Mouse (Mus musculus) retina, embryonic 14.5 days (tissue): ENCODE data around the gene Hspb1.

Source experiments
- DNase-seq: peaks from one replicate; pipeline ENCODE4 v3.0.0-alpha.2; 2015; ENCODE audit warnings: low spot score

Hspb1 gene

DNA sequence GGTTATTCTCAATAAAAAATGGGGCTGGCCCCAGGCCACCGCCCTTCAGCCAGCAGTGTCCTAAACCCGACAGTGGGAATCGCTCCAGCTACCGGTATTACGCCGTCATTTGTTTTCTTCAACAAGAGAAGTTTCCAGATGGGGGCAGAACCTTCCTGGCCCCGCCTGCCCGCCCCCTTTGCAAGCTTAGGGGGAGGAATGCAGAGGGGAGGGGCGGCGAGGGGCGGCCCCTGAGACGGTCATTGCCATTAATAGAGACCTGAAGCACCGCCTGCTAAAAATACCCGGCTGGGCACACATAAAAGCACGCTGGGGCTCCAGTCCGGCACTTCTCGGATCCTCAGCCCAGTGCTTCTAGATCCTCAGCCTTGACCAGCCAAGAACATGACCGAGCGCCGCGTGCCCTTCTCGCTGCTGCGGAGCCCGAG is at the start of gene Hspb1:
Hspb1 (plus strand) TSS at position 245 of the 428 bp plus-strand sequence.
- peak; percentile 40 for DNase-seq

DNA sequence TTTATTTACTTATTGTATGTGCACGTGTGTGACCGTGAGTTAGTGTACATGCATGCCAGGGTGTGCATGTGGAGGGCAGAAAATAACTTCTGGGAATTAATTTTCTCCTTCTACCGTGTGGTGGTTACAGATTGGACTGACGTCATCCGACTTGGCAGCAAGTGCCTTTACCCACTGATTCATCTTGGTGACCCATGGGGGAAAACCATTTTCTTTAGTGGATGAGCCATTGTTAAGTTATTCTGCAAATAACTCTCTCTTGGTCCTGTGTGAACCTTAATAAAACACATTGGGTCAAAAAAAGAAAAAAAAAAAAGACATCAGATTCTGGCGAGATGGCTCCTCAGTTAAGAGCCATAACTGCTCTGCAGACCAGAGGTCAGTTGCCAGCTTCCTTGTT is 46.1 kb upstream of the Hspb1 start:
- no peak for DNase-seq

DNA sequence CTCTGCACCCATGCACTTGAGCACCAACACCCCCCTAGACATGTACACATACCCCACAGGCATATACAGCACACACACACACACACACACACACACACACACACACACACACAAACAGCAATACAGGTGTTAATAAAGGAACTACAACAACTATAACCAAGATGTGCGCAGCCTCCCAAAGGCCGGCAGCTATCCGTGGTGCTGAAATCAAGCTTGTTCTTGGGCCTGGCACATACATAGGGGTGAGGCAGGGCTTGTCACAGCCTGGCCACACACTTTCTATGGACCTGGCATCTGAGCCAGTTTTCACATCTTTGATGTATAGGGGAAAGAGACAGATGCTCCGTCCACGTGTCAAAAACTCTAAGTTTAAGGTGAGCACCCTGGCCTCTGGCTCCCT is 44.3 kb upstream of the Hspb1 start:
- DNase-seq: peak; percentile 61

DNA sequence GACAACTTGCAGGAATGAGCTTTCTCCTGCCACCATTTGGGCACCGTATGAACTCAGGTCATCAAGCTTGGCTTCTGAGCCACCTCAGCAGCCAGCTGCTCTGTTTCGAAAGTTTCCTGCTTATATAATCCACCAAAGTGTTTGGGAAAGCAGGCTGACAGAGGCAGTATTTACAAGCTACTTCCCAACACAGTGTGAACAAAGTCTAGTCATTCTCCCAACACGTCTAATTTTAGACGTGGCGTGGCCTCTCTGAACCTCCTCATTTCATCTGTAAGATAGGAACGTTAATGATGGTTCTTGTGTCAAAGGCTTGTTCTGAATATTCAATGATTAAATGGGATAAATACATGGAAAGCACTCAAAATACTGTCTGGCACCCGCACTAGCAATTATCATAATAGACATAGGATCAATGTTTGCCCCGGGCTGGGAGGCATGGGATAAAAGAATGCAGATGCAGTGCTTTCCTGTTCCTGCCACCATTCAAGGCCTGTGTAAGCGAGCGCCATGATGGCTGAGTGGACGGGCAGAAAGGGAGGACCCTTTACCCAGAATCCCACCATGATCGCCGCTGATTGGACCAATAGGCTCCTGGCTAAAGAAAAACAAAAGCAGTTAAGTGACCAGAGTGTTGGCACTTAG is 41.9 kb upstream of the Hspb1 start:
- DNase-seq: no peak

DNA sequence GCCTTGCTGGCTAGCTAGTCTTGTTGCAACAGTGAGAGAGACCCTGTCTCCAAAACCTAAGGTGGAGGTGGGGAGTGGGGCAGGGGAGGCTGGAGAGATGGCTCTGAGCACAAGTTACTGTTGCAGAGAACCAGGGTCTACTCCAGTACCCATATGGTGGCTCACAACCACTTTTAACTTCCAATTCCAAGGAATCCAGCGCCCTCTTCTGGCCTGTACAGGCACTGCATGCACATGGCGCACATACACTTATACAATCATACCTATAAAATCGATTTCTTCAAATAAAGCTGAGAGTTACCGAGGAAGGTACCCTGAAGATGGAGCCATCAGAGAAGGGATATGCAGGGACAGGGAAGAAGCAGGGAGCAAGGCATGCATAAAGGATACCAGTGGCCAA is 40.3 kb upstream of the Hspb1 start:
- DNase-seq: no peak

DNA sequence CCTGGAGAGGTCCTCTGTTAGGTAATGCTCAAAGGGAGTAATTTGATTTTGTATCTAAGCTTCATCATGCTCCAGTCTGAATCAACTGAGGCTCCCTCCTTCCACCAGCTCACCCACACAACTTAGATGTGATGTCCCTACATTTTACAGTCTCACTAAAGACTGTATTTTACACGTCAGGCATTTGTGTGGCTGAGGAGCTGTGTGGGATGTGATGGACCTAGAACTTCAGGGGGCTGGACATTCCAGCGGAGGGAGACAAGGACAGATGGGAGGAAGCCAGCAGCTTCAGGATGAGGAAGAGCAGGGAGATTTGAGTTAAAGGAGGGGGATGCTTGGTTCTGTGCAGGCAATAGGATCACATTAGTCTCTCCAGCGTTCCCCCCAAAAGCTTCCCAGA is 39.8 kb upstream of the Hspb1 start:
- DNase-seq: no peak

DNA sequence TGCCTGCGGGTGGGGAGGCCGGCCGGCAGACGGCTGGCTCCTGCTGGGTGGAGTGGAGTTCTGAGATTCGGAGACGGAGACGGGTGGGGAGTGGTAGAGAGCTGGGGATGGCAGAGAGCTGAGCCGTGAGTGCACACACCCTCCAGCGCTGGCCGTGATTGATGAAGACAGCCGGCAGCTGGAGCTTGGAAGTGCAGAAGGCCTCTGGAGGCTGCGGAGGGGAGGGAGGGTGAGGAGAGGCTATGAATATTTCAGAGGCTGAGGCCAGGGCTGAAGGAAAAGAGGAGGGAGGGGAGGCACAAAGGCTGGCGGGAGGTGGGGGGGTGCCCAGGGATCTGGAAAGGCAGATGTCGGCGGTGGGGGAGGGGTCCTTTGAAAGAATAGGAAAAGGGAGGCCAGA is 36.7 kb upstream of the Hspb1 start:
- DNase-seq: peak; percentile 81

DNA sequence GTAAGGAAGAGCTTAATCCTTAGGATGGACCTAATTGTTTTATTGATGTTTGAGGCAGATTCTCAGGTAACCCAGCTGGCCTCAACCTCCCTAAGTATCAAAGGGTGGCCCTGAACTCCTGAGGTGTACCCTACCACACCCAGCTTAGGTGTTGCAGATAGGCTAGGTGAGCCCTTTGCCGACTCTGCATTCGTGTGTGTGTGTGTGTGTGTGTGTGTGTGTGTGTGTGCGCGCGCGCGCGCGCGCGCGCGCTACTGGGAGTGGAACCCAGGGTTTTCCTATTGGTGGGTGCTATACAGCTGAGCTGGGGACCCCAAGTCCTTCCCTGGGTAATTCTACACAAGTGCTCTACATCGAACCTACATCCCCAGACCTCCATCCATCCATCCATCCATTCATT is 36.2 kb upstream of the Hspb1 start:
- DNase-seq: no peak

DNA sequence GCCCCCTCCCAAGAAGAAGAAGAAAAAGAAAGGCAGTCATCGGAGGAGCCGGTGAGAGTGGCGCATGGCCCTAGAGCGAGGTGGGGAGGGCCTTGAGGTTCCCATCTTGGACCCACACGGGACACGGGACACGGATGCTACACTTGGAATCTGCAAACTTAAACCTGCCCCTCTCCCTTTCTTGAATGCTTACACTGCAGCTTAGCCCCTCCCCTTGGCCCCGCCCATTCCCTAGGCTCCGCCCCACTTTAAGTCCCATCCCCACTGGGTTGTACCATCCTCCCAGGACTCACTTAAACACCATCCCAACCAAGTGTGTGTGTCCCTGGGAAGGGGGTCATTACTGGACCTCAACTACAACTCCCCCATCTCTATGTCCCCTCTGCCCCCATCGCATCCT is 35.3 kb upstream of the Hspb1 start:
- DNase-seq: no peak

DNA sequence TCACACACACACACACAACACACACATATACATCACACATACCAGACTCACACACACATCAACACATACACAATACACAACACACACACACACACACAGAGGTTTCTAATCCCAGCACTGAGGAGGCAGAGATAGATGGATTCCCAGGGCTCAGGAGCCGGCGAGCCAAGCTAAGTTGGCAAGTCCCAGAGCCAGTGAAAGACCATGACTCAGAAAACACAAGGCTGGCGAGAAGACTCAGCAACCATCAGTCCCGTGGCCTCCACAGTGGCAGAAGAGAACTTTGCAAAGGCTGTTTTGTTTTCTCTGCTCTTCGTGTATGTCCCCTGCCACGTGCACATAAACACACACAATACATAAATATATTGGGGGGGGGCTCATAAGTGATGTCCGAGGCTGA is 34.0 kb upstream of the Hspb1 start:
- no peak for DNase-seq

DNA sequence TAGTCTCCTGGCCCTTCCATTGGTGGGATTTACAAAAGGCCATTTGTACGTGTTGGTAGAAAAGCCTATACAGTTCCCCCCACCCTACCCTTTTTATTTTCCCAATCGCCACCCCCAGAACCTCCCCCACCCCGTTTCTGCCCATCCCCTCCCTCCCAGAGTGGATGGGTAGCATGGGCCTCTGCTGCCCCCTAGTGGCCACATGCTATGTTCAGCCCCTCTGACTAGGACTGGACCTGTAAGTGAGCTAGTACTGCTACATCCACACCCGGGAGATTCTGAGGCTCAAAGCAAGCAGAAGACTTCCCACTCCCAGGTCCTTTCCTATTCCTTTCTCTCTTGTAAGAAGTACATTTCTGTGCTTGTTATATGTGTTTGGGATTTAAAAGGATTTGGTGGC is 32.6 kb upstream of the Hspb1 start:
- DNase-seq: peak; percentile 89

DNA sequence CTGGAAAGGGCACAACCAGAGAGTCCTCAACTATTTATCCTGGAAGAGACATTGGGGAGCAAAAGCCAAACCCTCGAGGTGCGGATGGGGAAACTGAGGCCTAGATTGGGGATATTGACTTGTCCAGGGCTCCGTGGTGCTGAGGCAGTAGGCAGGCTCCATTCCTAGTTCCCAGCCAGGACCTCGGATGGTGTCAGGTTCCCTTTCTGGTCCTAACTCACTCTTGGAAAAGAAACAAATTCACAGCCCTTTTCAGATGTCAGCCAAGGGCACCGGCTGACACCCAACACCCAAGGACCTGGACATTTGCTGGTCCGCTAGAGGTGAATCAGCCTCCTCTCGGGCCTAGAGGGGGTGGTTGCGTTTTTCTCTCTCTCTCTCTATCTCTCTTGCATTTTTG is 21.1 kb upstream of the Hspb1 start:
- no peak for DNase-seq

DNA sequence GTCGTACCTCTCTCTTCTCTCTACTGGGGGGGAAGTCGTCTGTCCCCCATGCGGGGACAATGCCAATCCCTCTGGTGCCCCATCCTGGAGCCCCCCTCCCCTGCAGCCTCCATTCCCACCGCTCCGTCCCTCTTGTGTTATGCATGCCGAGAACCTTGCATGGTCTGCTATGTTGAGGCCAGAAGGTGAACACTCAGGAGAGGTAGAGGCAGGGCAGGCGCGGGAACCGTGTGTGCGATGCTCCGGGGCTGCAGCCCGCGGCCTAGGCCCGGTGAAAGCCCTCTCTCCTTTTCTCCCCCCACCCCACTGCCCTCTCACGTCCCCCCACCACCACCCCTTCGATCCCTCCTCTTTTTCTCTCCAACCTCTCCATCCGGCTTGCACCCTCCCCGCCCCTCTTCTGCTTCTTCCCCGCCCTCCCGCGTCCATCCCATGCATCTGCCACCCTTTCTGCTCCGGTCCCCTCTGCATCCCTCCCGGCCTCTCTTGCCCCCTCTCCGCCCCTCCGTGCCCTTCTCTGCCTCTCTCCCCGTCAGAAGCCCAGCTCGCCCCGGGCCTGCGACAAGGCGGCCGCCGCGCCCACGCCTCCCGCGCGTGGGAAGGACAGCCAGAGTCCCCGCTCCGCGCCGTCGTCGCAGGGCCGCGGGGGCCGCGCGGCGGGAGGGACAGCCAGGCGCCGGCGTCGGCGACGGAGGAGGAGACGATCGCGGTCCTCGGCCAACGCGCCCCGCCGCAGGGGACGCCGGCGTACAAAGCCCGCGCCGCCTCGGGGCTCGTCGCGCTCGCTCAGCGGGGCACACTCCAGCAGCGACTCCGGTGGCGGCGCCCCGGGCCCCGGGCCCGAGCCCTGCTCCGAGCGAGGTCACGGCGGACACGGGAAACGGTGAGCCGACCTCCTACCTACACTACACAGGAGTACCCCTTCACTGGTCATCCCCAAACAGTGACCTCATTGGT is 19.8 kb upstream of the Hspb1 start:
- DNase-seq: peak; percentile 43

DNA sequence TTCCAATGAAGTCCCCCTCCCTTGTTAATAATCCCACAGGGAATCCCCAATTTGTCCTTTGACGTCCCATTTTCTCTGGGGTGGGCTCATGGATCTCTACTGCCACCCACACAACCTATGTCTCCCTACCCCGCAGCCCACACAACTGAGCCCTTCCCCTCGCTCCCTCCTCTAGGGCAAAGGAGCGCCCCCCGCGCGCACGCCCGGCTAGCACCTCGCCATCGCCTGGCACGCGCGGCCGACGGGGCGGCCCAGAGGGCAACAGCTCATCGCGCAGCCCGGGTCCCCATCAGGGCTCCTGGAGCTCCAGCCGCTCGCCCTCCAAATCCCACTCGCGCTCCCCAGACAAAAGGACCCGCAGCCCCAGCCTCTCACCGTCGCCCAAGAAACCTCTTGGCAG is 19.1 kb upstream of the Hspb1 start:
- no peak for DNase-seq

DNA sequence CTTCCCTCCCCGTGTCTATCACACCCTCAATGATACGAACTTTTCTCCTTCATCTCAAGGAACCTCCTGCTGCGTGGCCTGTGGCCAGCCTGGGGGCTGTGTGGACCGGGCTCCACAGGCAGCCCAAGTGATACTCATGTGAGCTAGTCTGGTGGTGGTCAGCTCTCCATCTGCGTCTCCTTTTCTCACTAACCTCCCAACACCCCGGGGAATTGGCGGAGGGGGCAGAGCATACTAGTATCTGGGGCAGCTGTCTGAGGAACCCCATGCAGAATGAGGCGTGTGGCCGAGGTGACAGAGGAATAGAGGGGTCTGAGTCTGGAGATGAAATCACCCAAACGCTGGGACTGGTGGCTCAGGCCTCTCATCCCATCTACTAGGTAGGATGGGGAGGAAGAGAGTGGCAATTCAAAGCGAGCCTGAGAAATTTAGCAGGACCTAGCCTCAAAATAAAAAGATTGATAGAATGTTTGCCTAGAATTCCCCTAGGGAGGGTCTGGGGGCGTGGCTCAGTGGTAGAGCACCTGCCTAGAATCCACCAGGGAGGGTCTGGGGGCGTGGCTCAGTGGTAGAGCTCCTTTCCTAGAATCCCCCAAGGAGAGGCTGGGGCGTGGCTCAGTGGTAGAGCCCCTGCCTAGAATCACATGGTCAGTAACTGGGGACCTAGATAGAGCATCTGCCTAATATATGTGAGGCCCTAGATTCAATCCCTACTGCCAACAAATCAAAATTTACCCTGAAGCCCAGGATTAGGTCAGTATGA is 17.9 kb upstream of the Hspb1 start:
- DNase-seq: no peak

DNA sequence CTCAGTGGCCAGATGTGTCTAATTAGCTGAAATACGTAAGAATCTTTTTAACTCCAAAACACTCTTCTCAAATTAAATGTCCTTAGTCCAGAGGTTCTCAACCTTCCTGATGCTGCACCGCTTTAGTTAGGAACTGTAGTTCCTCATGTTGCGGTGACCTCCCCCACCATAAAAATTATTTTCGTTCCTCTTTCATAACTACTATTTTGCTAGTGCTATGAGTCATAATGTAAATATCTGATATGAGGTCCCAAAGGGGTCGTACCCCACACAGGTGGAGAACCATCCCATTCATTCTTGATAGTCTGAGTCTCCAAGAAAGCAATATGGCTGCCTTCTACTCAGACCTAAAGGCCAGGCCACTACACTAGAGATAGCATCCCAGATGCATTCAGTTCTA is 17.2 kb upstream of the Hspb1 start:
- DNase-seq: no peak

DNA sequence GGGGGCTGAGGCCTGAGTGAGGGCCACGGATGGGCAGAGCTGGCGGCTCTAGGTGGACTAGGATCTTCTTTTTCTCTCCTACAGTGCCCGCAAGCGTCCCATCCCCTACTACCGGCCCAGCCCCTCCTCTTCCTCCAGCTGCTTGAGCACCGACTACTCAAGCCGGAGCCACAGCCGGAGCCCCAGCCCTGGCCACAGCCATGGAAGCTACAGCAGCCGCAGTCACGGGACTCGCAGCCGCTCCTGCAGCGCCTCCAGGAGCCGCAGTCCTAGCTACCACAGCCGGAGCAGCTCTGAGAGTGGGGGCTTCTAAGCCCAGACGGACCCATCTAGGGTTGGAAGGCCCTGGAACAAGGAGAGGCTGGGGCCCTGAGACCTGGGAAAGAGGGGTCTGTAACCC is 14.7 kb upstream of the Hspb1 start:
- no peak for DNase-seq

DNA sequence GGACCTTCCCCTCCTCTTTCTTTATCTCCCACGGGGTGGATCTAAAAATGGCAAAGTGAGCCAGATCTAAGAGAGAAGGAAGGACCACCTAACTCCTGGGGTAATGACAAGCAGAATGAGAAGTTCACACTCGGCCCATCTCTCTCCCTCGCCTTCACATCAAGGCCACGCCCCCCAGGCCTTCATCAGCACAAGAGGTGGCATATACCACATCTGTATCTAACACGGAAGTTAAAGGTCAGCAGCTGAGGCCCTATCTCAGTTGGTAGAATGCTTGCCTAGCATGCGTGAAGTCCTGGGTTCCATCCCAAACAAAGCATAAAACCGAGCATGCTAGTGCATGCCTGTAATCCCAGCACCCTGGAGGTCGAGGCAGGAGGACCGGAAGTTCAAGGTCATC is 14.0 kb upstream of the Hspb1 start:
- no peak for DNase-seq

DNA sequence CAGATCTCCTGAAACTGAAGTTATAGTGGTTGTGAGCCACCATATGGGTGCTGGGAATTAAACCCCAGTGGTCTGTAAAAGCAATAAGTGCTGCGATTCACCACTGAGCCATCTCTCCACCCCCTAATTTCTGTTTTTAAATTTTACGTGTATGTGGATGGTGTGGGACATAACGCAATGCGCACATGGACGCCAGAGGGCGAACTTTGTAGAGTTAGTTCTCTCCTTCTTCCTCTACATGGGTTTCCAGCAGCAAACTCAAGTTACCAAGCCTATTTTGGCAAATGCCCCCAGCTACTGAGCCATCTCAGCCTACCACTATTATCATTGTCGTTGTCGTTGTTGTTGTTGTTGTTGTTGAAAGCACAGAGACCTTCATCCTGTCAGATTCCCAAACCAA is 10.5 kb upstream of the Hspb1 start:
- DNase-seq: peak; percentile 79

DNA sequence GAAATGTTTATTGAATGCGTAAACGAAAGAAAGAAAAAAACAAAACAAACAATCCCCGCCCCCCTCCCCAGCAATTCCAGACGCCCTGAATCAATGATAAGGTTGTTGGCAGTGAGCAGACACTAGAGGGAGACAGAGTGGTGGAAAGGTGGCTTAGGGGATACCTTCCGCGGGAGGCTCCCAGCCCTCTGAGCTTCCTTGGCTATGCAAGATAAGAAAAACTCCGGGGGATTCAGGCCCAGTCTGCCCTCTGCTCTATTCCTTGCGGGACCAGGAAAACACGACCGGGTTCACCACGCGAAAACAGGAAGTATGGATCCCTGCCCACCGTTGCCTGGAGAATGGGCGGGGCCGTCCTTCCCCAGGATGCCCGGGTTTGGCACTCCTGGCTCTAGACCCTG is 9.9 kb upstream of the Hspb1 start:
- peak; percentile 85 for DNase-seq

DNA sequence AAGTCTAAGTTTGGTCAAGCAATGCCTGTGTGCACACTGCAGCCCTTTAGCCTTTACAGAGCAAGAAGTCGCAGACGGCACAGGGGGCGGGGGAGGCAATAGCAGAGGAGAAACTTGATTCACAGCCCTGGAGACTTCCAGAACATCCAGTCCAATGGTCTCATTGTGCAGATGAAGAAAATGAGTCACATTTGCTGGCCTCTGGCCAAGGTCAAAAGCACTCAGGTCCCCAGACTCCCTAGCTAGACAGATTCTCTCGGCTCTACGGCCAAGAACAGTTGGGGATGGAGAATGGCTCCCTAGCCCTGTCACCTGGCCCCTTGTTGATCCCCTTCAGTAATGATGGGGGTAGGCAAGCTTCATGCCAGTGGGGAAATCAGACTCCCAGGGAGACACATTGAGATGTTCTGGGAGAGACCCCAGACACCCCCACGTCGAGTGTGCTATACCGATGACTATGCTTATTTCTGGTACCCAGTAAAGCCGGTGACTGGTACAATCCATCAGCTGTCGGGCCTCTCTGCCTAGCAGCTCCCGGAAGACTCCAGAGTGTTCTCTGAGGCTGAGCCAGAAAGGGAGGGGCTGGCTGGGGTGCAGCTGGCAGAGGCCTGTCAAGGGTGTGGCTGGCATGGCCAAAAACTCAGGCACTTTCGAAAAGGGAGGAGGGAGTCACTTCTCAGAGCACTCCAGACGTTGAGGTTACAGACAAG is 8.1 kb upstream of the Hspb1 start:
- no peak for DNase-seq

DNA sequence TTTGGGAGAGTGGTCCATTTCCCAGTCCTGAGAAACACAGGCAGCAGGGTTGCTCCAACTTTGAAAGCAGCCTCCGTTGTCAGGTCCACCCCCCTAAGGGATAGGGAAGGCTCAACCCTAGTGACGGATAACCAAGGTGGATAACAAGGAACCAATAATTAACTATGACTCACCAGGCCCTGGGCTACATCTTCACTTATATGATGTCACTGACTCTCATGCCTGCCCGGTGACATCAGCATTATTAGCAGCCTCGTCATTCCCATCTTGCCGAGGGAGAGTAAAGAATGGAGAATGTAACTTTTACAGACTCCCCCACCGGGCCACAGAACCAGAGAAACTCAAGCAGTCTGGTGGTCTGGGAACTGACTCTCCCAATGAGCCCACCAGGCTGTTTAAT is 3.1 kb upstream of the Hspb1 start:
- DNase-seq: no peak
